Mouse (Mus musculus): ENCODE measurements around the gene Nol9. TPM values are rescaled to one million over a fixed set of nuclear protein-coding genes. Genes with fewer than 3 reads are reported as not detected.

The Nol9 gene
- polyA plus RNA-seq, 1 experiment from 2014 or later: 31.7 TPM

DNA sequence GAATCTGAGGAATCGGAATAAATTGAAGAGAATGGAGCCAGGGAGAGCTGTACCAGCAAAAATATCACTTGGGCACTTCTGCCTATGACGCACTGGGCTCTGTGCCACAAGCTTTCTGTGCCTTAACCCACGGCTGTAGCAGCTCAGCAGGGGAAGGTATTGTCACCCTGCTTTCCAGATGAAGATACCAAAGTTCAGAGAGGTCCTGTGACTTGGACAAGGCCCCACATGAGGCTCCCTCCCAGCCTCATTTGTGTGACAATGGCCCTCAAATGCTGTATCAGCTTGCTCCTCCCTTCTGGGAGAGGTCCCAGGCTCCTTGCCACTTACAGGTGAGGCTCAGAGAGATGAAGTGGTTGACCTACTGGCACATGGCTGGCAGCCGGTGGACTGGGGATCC is 49.0 kb downstream of the Nol9 start:
- WGBS: 63% methylated on average over 4 of the region's 4 CpGs
- Histone ChIP-seq H3K27me3 (replicated peaks) (0 out of 2 replicates have a peak, but pooled peaks cover 2% of the 10 kb centered on the region), H3K9ac (peak overlapping the region; percentile 30; the same call in 1 of the 2 replicates), H3K4me3 (replicated peaks) (peak overlapping the region; percentile 85; the same call in 1 of the 2 replicates), H3K4me2 (replicated peaks) (peak overlapping the region; percentile 90), H3K4me1 (replicated peaks) (peaks cover 30% of the 10 kb centered on the region), H3K27ac (no peak overlapping the region), H3K36me3 (no peaks in the 10 kb centered on the region), H3K9me3 (no peaks in the 10 kb centered on the region)
- ATAC-seq: no peak

DNA sequence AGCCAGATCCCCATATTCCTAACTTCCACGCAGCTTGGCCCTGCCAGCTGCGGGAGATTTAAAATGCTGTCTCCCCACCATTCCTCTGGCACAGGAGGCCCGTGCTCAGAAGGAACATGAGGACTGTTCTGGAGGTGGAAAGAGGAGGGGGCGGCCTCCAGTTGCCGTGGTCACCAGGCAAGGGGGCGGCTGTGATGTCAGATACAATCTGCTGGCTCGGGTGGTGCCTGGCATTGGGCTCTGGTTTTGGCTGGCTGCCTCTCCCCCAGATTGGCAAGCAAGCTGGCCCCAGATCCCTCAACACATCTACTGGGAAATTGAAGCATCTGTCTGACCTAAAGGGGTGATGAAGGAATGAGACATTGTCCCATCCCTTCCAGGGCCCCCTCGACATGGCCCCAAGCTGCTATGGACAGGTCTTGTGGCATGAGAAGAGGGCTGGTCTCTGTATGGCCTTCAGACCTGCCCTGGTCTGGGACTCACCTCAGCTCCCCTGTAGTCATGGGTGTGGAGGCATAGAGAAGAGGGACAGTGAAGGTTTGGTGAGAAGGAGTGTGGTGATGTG is 49.5 kb downstream of the Nol9 start:
- no peak for ATAC-seq
- peaks cover 32% of the 10 kb centered on the region for H3K4me1 ChIP-seq (replicated peaks)
- H3K4me2 ChIP-seq (replicated peaks): peak overlapping the region; percentile 90
- WGBS: 65% methylated on average over 8 of the region's 8 CpGs
- no peak overlapping the region for H3K4me3 ChIP-seq (replicated peaks)
- no peak overlapping the region for H3K9ac ChIP-seq
- H3K27me3 ChIP-seq (replicated peaks): 0 out of 2 replicates have a peak, but pooled peaks cover 2% of the 10 kb centered on the region
- no peak overlapping the region for H3K27ac ChIP-seq
- no peaks in the 10 kb centered on the region for H3K36me3 ChIP-seq
- H3K9me3 ChIP-seq: no peaks in the 10 kb centered on the region

DNA sequence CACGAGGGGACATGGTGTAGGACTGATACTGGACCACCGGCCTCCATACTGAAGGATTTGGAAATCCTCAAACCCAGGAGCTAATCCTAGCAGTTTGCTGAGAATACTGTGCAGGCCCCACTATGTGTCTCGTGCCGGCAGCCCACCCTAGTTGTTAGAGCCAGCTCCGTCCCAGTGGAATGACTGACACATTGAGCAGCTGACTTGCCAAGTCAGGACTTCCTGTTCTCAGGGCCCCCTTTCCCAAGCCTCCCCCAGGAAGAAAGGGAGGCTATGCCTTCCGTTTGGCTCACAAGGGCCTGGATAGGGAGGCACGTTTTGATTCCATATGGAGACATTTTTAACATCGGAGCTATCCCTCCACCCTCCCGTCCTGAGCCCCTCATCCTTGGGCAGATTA is 51.1 kb downstream of the Nol9 start:
- H3K36me3 ChIP-seq: no peaks in the 10 kb centered on the region
- H3K27ac ChIP-seq: no peak overlapping the region
- 81% methylated on average over 9 of the region's 9 CpGs for WGBS
- no peak overlapping the region for H3K9ac ChIP-seq
- H3K4me2 ChIP-seq (replicated peaks): no peak overlapping the region
- H3K27me3 ChIP-seq (replicated peaks): no peaks in the 10 kb centered on the region
- no peaks in the 10 kb centered on the region for H3K9me3 ChIP-seq
- H3K4me3 ChIP-seq (replicated peaks): no peak overlapping the region
- no peak for ATAC-seq
- peaks cover 32% of the 10 kb centered on the region for H3K4me1 ChIP-seq (replicated peaks)

DNA sequence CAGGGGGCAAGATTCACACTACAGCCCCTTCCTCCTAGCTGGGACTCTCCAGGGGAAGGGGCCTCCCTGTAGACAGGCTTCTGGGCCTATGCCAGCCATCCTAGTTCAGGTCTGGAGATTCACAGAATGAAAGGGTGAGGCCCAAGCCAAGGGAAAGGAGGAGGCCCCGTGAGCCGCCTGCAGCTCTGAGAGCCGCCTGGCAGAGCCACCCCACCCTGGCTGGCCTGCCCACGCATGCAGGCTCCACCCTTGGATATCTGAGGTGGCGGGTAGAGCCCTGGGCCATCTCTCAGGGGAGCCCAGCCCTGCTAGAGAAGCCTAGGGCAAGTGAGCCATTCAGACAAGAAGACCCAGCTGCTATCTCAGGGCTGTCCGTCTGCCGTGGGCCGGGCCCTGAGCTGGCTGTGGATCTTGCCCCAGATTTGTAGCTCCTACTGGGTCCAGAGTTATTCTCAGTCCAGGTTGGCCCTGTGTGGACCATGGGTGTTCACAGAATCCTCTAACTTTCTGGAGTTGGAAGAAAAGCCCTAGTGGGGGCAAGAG is 53.7 kb downstream of the Nol9 start:
- H3K27me3 ChIP-seq (replicated peaks): no peaks in the 10 kb centered on the region
- peak; percentile 70 for ATAC-seq
- WGBS: 53% methylated on average over 8 of the region's 8 CpGs
- H3K36me3 ChIP-seq: no peaks in the 10 kb centered on the region
- no peak overlapping the region for H3K4me2 ChIP-seq (replicated peaks)
- no peaks in the 10 kb centered on the region for H3K9me3 ChIP-seq
- no peak overlapping the region for H3K4me3 ChIP-seq (replicated peaks)
- H3K9ac ChIP-seq: no peak overlapping the region
- H3K4me1 ChIP-seq (replicated peaks): peaks cover 27% of the 10 kb centered on the region
- H3K27ac ChIP-seq: no peak overlapping the region

DNA sequence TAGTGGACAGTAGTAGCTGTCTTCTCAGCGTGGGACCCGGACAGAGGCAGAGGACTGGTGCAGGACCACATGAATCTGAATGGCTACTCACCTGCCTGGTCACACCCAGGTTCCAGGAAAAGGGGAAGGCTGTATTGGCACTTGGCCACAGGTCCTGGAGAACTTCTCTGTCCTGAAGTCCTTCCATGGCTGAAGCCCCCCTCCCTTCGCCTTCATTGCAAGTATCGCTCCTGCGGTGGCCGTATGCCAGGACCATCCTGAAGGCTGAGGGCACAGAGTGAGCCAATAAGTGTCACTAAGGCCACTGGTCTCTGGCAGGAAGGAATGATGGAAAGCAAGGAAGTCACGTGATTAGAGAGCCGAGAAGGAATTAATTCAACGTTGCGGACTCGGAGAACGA is 55.1 kb downstream of the Nol9 start:
- Histone ChIP-seq H3K4me1 (replicated peaks) (peaks cover 21% of the 10 kb centered on the region), H3K4me2 (replicated peaks) (no peak overlapping the region), H3K27ac (no peak overlapping the region), H3K4me3 (replicated peaks) (no peak overlapping the region), H3K27me3 (replicated peaks) (no peaks in the 10 kb centered on the region), H3K36me3 (no peaks in the 10 kb centered on the region), H3K9me3 (no peaks in the 10 kb centered on the region), H3K9ac (no peak overlapping the region)
- ATAC-seq: no peak
- WGBS: 90% methylated on average over 12 of the region's 12 CpGs

DNA sequence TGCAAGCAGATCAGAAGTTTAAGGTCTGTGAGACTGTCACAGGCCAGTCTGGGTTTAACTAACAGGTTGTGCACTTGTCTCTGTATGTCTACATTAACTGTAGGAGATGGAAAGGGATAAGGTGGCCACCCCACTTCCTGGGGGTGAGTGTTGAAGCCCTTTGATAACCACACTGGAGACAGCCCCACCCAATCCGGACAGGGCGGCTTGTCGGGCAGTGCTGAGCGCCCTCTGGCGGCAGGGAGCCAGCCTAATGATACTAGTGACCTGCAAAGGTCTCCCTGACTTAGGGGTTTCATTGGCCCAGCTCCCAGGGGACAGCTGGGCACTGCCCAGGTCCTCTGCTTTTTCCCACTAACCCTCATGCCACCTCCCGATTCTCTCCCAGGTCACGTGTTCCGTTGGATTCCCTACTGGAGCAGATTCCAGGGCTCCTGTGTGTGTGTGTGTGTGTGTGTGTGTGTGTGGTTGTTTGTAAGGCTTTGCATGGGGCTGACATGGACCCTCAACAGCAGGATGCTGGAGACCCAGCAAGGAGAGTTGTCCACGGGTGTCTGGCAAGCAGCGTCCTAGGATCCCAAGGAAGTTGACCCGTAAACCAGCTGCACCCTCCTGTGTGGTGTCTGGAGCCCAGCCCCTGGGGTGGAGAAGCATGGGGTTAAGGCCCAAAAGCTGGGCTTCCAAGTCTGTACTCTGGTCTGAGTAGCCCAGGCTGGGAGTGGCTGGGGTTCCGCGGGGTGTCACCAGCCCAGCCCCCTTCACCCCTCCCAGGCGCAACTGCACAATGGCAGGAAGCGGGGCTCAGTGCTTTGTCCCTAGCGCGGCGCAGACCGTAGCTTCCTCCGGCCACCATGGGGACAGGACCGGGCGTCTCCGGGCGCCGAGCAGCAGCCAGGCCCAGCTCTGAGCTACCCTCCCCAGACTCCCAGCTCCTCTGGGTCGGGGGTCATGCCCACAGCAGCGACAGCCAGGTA is 57.1 kb downstream of the Nol9 start:
- 0 out of 2 replicates have a peak overlapping the region, but pooled peaks have one; percentile 6 for H3K9ac ChIP-seq
- no peaks in the 10 kb centered on the region for H3K9me3 ChIP-seq
- no peaks in the 10 kb centered on the region for H3K36me3 ChIP-seq
- H3K27me3 ChIP-seq (replicated peaks): no peaks in the 10 kb centered on the region
- peak overlapping the region; percentile 22 for H3K4me3 ChIP-seq (replicated peaks)
- H3K4me2 ChIP-seq (replicated peaks): no peak overlapping the region
- H3K27ac ChIP-seq: no peak overlapping the region
- WGBS: 40% methylated on average over 27 of the region's 27 CpGs
- peak; percentile 67 for ATAC-seq
- H3K4me1 ChIP-seq (replicated peaks): peaks cover 18% of the 10 kb centered on the region

DNA sequence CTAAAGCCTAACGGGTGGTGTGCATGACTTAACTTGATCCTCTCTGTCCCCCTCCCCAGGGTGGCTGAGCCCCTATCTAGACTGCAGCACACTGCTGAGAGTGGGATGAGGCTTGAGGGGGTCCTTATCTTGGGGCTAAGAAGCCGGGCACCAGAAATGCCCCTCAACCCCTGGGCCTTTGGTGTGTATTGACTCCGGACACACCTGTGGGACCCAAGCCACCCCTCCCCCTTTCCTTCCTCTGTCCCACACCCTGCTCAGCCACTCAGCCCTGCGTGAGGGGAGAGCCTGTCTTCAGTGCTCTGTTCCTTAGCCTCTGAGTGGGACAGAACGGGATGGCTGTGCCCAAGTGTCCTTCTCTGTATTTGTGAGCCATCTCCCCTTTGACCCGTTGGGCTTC is 57.8 kb downstream of the Nol9 start:
- peaks cover under 1% of the 10 kb centered on the region; the same call in 1 of the 2 replicates for H3K36me3 ChIP-seq
- peak overlapping the region; percentile 22 for H3K4me3 ChIP-seq (replicated peaks)
- WGBS: 53% methylated on average over 6 of the region's 6 CpGs
- no peak for ATAC-seq
- no peaks in the 10 kb centered on the region for H3K27me3 ChIP-seq (replicated peaks)
- H3K9me3 ChIP-seq: no peaks in the 10 kb centered on the region
- H3K4me2 ChIP-seq (replicated peaks): peak overlapping the region; percentile 17
- H3K4me1 ChIP-seq (replicated peaks): peaks cover 18% of the 10 kb centered on the region
- peak overlapping the region; percentile 6 for H3K9ac ChIP-seq
- no peak overlapping the region for H3K27ac ChIP-seq

DNA sequence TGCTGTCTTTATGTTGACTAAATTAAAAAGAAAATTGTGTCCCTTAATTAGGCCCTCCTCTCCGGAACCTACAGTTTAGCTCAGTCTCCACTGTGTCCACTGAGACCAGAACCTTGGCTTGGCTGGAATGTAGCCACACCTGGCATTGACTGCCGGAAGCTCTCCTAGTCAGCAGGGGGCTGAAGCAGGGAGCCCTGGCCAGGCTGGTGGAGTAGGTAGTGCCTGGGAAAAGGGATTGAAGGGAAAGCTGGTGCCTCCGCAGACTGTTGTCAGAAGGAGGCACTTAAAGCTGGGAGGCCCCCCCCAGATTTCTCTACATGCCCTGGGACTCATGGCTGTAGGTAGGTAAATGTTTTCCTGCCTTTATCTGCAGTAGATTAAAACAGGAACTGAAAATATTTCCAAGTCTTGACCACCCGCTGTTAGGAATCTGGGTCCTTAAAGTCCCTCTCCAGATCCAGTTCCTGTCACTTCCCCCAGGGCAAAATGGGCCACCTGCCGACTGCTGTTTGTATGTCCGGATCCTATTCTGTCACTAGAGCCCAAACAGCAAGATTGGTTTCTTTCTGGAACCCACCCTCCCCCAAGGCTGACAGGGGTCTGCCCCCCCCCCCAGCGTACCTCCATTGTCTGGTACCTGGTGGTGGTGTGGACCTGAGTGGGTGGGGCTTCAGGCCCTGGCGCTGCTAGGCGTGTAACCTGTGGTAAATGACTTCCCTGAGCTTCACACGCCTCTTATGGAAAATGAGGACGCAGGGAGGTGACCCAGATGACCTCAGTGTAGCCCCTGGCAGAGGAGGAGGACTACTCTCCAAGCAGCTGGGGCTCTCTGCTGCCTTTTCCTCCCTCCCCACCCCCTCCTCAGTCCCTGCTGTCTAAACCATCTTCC is 59.0 kb downstream of the Nol9 start:
- Histone ChIP-seq H3K4me2 (replicated peaks) (no peak overlapping the region; the same call in 1 of the 2 replicates), H3K9me3 (no peaks in the 10 kb centered on the region), H3K27me3 (replicated peaks) (no peaks in the 10 kb centered on the region), H3K9ac (no peak overlapping the region), H3K4me1 (replicated peaks) (peaks cover 7% of the 10 kb centered on the region), H3K4me3 (replicated peaks) (0 out of 2 replicates have a peak overlapping the region, but pooled peaks have one; percentile 4), H3K36me3 (peaks cover 3% of the 10 kb centered on the region; the same call in 1 of the 2 replicates), H3K27ac (no peak overlapping the region)
- 38% methylated on average over 11 of the region's 11 CpGs for WGBS
- no peak for ATAC-seq

DNA sequence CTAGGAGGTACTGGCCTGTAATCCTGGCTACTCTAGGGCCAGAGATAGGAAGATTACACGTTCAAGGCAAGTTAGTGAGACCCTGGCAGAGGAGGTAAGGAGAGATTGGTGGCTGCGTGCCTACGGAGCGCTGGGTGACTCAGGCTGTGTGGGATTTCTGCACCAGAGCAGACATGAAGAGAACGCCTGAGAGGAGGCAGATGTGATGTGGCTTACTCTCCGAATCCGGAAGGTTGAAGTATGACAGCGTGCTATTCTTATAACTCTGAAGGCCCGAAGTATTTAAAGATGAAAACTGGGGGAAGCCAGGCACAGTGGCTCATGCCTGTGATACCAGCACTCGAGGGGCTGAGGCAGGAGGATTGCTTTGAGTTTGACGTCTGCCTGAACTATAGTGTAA is 61.4 kb downstream of the Nol9 start:
- peaks cover 5% of the 10 kb centered on the region; the same call in 1 of the 2 replicates for H3K4me1 ChIP-seq (replicated peaks)
- H3K27ac ChIP-seq: peak overlapping the region; percentile 23; the same call in 1 of the 2 replicates
- no peak overlapping the region for H3K9ac ChIP-seq
- H3K27me3 ChIP-seq (replicated peaks): no peaks in the 10 kb centered on the region
- H3K4me2 ChIP-seq (replicated peaks): no peak overlapping the region
- H3K4me3 ChIP-seq (replicated peaks): no peak overlapping the region
- H3K36me3 ChIP-seq: peaks cover 10% of the 10 kb centered on the region
- WGBS: 72% methylated on average over 11 of the region's 11 CpGs
- ATAC-seq: no peak
- H3K9me3 ChIP-seq: no peaks in the 10 kb centered on the region

DNA sequence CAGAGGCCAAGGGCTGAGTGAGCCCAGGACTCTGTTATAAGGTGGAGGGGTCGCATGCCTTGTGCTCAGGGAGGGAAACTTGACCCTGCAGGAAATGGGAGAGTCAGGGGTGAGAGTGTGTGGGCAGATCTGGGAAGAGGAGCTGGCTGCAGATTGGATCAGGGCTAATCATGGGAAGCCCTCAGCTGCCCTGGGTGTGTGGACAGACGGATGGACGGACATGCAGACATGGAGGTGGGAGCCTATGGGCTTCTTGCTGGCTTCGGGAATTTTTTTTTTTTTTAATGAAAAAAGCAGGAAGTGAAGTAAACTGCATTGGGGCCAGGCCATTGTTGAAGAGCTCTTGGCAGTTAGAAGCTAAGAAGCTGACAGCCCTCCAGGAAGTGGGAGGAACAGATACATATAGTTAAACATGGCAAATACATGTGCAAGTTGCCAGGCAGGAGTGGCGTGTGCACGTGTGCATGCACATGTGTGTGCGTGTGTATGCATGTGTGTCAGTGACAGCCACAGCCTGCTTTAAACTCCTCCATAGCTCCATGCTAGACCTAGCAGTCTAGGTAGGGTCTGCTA is 62.0 kb downstream of the Nol9 start:
- 66% methylated on average over 7 of the region's 7 CpGs for WGBS
- H3K9me3 ChIP-seq: no peaks in the 10 kb centered on the region
- H3K27me3 ChIP-seq (replicated peaks): no peaks in the 10 kb centered on the region
- H3K36me3 ChIP-seq: peaks cover 12% of the 10 kb centered on the region
- peak overlapping the region; percentile 23; the same call in 1 of the 2 replicates for H3K27ac ChIP-seq
- H3K4me1 ChIP-seq (replicated peaks): peaks cover 4% of the 10 kb centered on the region; the same call in 1 of the 2 replicates
- no peak for ATAC-seq
- no peak overlapping the region for H3K9ac ChIP-seq
- no peak overlapping the region for H3K4me3 ChIP-seq (replicated peaks)
- H3K4me2 ChIP-seq (replicated peaks): no peak overlapping the region

DNA sequence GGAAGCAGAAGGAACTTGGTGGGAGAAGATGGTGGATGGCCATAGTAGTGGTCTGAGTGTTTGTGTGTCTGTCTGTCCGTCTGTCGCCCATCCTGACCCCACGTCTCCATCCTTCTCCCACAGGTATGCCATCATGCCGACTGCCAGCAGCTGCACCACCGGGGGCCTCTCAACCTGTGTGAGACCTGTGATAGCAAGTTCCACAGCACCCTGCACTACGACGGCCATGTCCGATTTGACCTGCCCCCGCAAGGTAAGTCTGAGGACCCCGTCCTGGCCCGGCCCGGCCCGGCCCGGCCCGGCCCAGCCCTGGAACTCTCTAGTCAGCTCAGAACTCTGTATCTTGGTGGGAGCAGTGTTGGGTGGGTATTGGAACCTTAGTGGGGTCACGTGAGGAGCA is 62.8 kb downstream of the Nol9 start:
- H3K4me3 ChIP-seq (replicated peaks): no peak overlapping the region
- ATAC-seq: no peak
- WGBS: 96% methylated on average over 16 of the region's 16 CpGs
- H3K4me1 ChIP-seq (replicated peaks): peaks cover 3% of the 10 kb centered on the region; the same call in 1 of the 2 replicates
- peaks cover 14% of the 10 kb centered on the region for H3K36me3 ChIP-seq
- H3K27me3 ChIP-seq (replicated peaks): no peaks in the 10 kb centered on the region
- no peak overlapping the region for H3K4me2 ChIP-seq (replicated peaks)
- H3K27ac ChIP-seq: no peak overlapping the region
- H3K9me3 ChIP-seq: no peaks in the 10 kb centered on the region
- no peak overlapping the region for H3K9ac ChIP-seq

Measured in intestine, embryonic 15.5 days (tissue).